Mouse (Mus musculus) thymus, adult 18-20 months (tissue): ENCODE results near the gene Fgg.

Experiments
- DNase-seq, 2 experiments: peaks; one replicate each; pipeline ENCODE4 v3.0.0; 2022; ENCODE audit warnings: mixed read lengths in 2 of 2

Gene Fgg

GRCm38 (mm10) chr3:83007557-83007956 is at the start of gene Fgg:
Gene Fgg, plus strand, starts transcription at chr3:83007724.
- DNase-seq = no peak

- no peak for DNase-seq
Observed at GRCm38 (mm10) chr3:82971046-82971445, 36.5 kb upstream of the Fgg start.

GRCm38 (mm10) chr3:82980818-82981217 is 26.7 kb upstream of the Fgg start:
- DNase-seq = no peak

- DNase-seq = no peak
Observed at GRCm38 (mm10) chr3:82981861-82982260, 25.7 kb upstream of the Fgg start.

GRCm38 (mm10) chr3:82984840-82985239 is 22.7 kb upstream of the Fgg start:
- DNase-seq = no peak

- no peak for DNase-seq
Observed at GRCm38 (mm10) chr3:82991963-82992362, 15.6 kb upstream of the Fgg start.

- no peak for DNase-seq
Observed at GRCm38 (mm10) chr3:82992956-82993355, 14.6 kb upstream of the Fgg start.

- DNase-seq = no peak
Observed at GRCm38 (mm10) chr3:82995368-82995767, 12.2 kb upstream of the Fgg start.

GRCm38 (mm10) chr3:82996656-82997055 is 10.9 kb upstream of the Fgg start:
- DNase-seq = no peak

GRCm38 (mm10) chr3:82998772-82999463 is 8.6 kb upstream of the Fgg start:
- no peak for DNase-seq

GRCm38 (mm10) chr3:82999995-83000394 is 7.5 kb upstream of the Fgg start:
- no peak for DNase-seq

- DNase-seq = no peak
Observed at GRCm38 (mm10) chr3:83002191-83002590, 5.3 kb upstream of the Fgg start.

- DNase-seq = no peak
Observed at GRCm38 (mm10) chr3:83003068-83003467, 4.5 kb upstream of the Fgg start.

- DNase-seq = no peak
Observed at GRCm38 (mm10) chr3:83004801-83005200, 2.7 kb upstream of the Fgg start.

- DNase-seq = no peak
Observed at GRCm38 (mm10) chr3:83010291-83010690, 2.8 kb downstream of the Fgg start.

- no peak for DNase-seq
Observed at GRCm38 (mm10) chr3:83011136-83011535, 3.6 kb downstream of the Fgg start.

- DNase-seq = no peak
Observed at GRCm38 (mm10) chr3:83011565-83011964, 4.0 kb downstream of the Fgg start.

- no peak for DNase-seq
Observed at GRCm38 (mm10) chr3:83012636-83013035, 5.1 kb downstream of the Fgg start.

- DNase-seq = no peak
Observed at GRCm38 (mm10) chr3:83013951-83014350, 6.4 kb downstream of the Fgg start.

GRCm38 (mm10) chr3:83016236-83016635 is 8.7 kb downstream of the Fgg start:
- DNase-seq = no peak

GRCm38 (mm10) chr3:83020387-83020786 is 12.9 kb downstream of the Fgg start:
- DNase-seq = no peak

- no peak for DNase-seq
Observed at GRCm38 (mm10) chr3:83021176-83021575, 13.7 kb downstream of the Fgg start.

- DNase-seq = no peak
Observed at GRCm38 (mm10) chr3:83025036-83025435, 17.5 kb downstream of the Fgg start.

GRCm38 (mm10) chr3:83025475-83026301 is 18.2 kb downstream of the Fgg start, which contains the start of gene Fga:
Gene Fga, plus strand, starts transcription at chr3:83026076.
- no peak for DNase-seq
